Mouse (Mus musculus): ENCODE data around the gene Nbea.

DNA sequence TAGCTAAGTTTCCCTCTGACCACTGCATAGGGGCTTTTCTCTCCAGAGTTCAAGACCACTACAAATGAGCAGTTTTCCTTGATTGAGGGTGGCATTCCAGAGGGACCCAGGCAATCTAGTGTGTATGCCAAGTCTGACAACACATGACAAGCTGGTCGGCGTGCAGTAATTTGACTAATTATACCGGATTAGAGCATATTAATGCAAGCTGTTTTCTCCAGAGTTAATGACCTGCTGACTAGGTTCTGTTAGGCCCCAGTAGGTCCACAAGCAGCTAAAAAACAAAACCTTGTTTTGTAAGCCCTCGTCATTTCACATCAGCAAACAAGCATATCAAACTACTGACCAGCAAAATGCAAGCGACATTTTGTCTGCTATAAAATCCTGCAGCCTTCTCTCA, 432.1 kb downstream of the Nbea start:
- no peak for TF ChIP-seq ZNF384 (IDR thresholded peaks at IDR 0.05; ENCODE audit: low read depth, low read length)
- no peak for TF ChIP-seq CHD2 (IDR thresholded peaks at IDR 0.05; ENCODE audit: low read depth, low read length)
- no peak for TF ChIP-seq HCFC1 (IDR thresholded peaks at IDR 0.05; ENCODE audit: borderline replicate concordance, insufficient read depth, low read length)
- no peak for TF ChIP-seq MAFK (IDR thresholded peaks at IDR 0.05; ENCODE audit: insufficient read depth, low read depth, low read length)

Data from ES-E14 (cell line).